Mouse (Mus musculus) MEL-GATA-1-ER (cell line): ENCODE results near the gene Gm21497.
"Not testable (repeated sequence)": the region's sequence is repeated elsewhere in the genome, so short reads cannot be mapped to it uniquely, and the experiment has no call there.

Experiments used
- DNase-seq: peaks from one replicate; pipeline ENCODE4 v3.0.0-alpha.2; 2012; ENCODE audit warnings: low read depth; ENCODE audit errors: extremely low read depth

Gm21497 gene

GRCm38 (mm10) chrY:61646446-61646845, at the start of gene Gm21497:
Gm21497 (plus strand) TSS chrY:61646746.
- DNase-seq = not testable (repeated sequence)
